Mouse (Mus musculus): Measurements from ENCODE around the gene Thbs3.

DNA sequence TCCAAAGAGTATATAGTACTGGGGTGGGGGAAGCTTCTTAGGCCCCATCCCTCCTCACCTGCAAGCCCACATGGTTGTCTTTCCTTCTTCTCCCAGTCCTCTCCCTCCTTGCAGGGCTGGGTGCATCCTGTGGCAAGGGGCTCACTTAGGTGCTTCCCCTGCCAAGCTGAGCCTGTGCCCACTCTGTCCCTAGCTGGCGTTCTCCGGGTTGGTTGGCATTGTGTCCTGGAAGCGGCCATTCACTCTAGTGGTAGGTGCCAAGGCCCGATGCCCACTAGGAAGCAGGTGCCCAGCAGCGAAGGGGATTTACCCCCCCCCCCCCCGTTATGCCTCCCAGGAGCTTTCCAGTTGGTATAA lies 31.0 kb upstream of the Thbs3 start:
- TF ChIP-seq POLR2A (IDR thresholded peaks at IDR 0.05; ENCODE audit: low read depth, low read length): no peak
- TF ChIP-seq CTCF (conservative IDR thresholded peaks at IDR 0.05; ENCODE audit: insufficient read depth, insufficient read length, low read depth, low read length): no peak

All from kidney, adult 2 months (tissue).